In genomic region chr10:80671936-80672690, GRCm38 (mm10) we compare ENCODE assay signal across 7 mouse cellular contexts. TPM values are rescaled to one million over a fixed set of nuclear protein-coding genes. Genes with fewer than 3 reads are reported as not detected.
DNase-seq lines count a peak whose midpoint lies in the region; TF ChIP-seq lines count a peak whose summit lies in the region.

No protein-coding gene starts in this region.

- H3K4me3 ChIP-seq in layer of hippocampus, adult 2 months, result no peak overlapping the region

- TF ChIP-seq CTCF in layer of hippocampus, adult 2 months (conservative IDR thresholded peaks at IDR 0.05), result no peak

- DNase-seq in heart, adult 11 months, result peak; percentile 98
- DNase-seq in heart, postnatal 14 days, result no peak
- DNase-seq in layer of hippocampus, adult 2 months (ENCODE audit: low spot score in 2 of 2), result no peak
- DNase-seq in layer of hippocampus, adult 8-10 months (ENCODE audit: low spot score in 2 of 2), result no peak
- DNase-seq in 416B (ENCODE audit: low read depth) (peak; percentile 63), adipocyte (ENCODE audit: low spot score) (peak; percentile 48)
- DNase-seq in retina, embryonic 14.5 days (ENCODE audit: low spot score), result no peak

- intact Hi-C loops in heart, postnatal 14 days (cut with DNase I), result no loop called here

- H3K27ac ChIP-seq in layer of hippocampus, adult 2 months, result peak overlapping the region; percentile 14; the same call in 1 of the 2 replicates

RNA-seq across cellular contexts. Expression of gene Mknk2, which starts 5.8 kb away (rescaled TPM):
- 100 to 1,000 TPM; 166 to 169 TPM for total RNA-seq in heart, postnatal 14 days (2021)
- 10 to 100 TPM; 45.3 to 46.9 TPM for total RNA-seq in layer of hippocampus, adult 2 months (2021)
- 10 to 100 TPM; 41.9 to 50.0 (median 45.1) TPM for total RNA-seq in layer of hippocampus, adult 8-10 months (2022)

RNA-seq across cellular contexts. Expression of gene Btbd2, which starts 15.2 kb away (rescaled TPM):
- 10 to 100 TPM; 40.6 to 41.9 TPM for total RNA-seq in heart, postnatal 14 days (2021)
- 100 to 1,000 TPM; 102 to 105 TPM for total RNA-seq in layer of hippocampus, adult 2 months (2021)
- total RNA-seq in layer of hippocampus, adult 8-10 months (2022), result 100 to 1,000 TPM in 2 of 4 experiments, 10 to 100 TPM in 2; 92.1 to 103 (median 97.9) TPM

RNA-seq across cellular contexts. Expression of gene Mob3a, which starts 29.7 kb away (rescaled TPM):
- total RNA-seq in heart, postnatal 14 days (2021), result 10 to 100 TPM in 1 of 2 experiments, 1 to 10 TPM in 1; 7.0 to 11.4 TPM
- total RNA-seq in layer of hippocampus, adult 2 months (2021), result 10 to 100 TPM; 10.6 to 16.5 TPM
- 10 to 100 TPM; 13.8 to 18.0 (median 15.0) TPM for total RNA-seq in layer of hippocampus, adult 8-10 months (2022)

RNA-seq across cellular contexts. Expression of gene Izumo4, which starts 29.9 kb away (rescaled TPM):
- total RNA-seq in heart, postnatal 14 days (2021), result 1 to 10 TPM; 4.5 to 4.9 TPM
- total RNA-seq in layer of hippocampus, adult 2 months (2021), result 10 to 100 TPM; 65.0 to 69.0 TPM
- total RNA-seq in layer of hippocampus, adult 8-10 months (2022), result 10 to 100 TPM; 56.6 to 73.2 (median 69.8) TPM

RNA-seq across cellular contexts. Expression of gene Csnk1g2, which starts 49.5 kb away (rescaled TPM):
- total RNA-seq in heart, postnatal 14 days (2021), result 100 to 1,000 TPM; 123 to 131 TPM
- 100 to 1,000 TPM; 221 to 228 TPM for total RNA-seq in layer of hippocampus, adult 2 months (2021)
- total RNA-seq in layer of hippocampus, adult 8-10 months (2022), result 100 to 1,000 TPM; 190 to 230 (median 201) TPM

Comparison
In these comparisons a context has a peak if more than half of its experiments do, and no peak if none do; other contexts are left out.
1. DNase-seq: peak in heart, adult 11 months (single experiment), 416B (single experiment) and adipocyte (single experiment); none in heart, postnatal 14 days (0 of 2), layer of hippocampus, adult 2 months (0 of 2), layer of hippocampus, adult 8-10 months (0 of 2) and retina, embryonic 14.5 days (single experiment).